Mouse (Mus musculus) ES-E14 (cell line): ENCODE measurements around the gene Arhgef2.

Source experiments
- CHD2 ChIP-seq: IDR thresholded peaks from 2 replicates; pipeline ENCODE4 v1.6.1; 2014; ENCODE audit warnings: mild to moderate bottlenecking, low read depth, low read length, inconsistent platforms
- HCFC1 ChIP-seq: IDR thresholded peaks from 2 replicates; pipeline ENCODE4 v1.6.1; 2012; ENCODE audit warnings: low read length, inconsistent platforms, borderline replicate concordance; ENCODE audit not compliant: insufficient read depth
- MAFK ChIP-seq: IDR thresholded peaks from 2 replicates; pipeline ENCODE4 v1.6.1; 2014; ENCODE audit warnings: mild to moderate bottlenecking, low read depth, low read length, inconsistent platforms; ENCODE audit not compliant: insufficient read depth
- ZC3H11A ChIP-seq: IDR thresholded peaks from 2 replicates; pipeline ENCODE4 v1.6.1; 2012; ENCODE audit warnings: low read depth, mild to moderate bottlenecking, inconsistent platforms, low read length, borderline replicate concordance
- ZNF384 ChIP-seq: IDR thresholded peaks from 2 replicates; pipeline ENCODE4 v1.6.1; 2012; ENCODE audit warnings: low read depth, low read length, inconsistent platforms

GRCm38 (mm10) chr3:88591044-88591443, 14.7 kb upstream of the Arhgef2 start:
- TF ChIP-seq ZNF384: no peak
- TF ChIP-seq HCFC1: no peak
- TF ChIP-seq MAFK: no peak
- TF ChIP-seq CHD2: no peak
- TF ChIP-seq ZC3H11A: no peak
